Mouse (Mus musculus) kidney, adult 2 months (tissue): ENCODE data around the gene Prm2.

ENCODE experiments used
- CTCF ChIP-seq: fragments of 200-500 bp; conservative IDR thresholded peaks from 2 replicates; pipeline ENCODE4 v1.5.1; 2011; ENCODE audit warnings: low read depth, mild to moderate bottlenecking, control low read depth, low read length, moderate library complexity, mixed read lengths; ENCODE audit not compliant: insufficient read depth, insufficient read length
- POLR2A ChIP-seq: fragments of 200-500 bp; IDR thresholded peaks from one replicate; pipeline ENCODE4 v1.6.1; 2011; ENCODE audit warnings: low read depth, low read length, control low read depth

DNA sequence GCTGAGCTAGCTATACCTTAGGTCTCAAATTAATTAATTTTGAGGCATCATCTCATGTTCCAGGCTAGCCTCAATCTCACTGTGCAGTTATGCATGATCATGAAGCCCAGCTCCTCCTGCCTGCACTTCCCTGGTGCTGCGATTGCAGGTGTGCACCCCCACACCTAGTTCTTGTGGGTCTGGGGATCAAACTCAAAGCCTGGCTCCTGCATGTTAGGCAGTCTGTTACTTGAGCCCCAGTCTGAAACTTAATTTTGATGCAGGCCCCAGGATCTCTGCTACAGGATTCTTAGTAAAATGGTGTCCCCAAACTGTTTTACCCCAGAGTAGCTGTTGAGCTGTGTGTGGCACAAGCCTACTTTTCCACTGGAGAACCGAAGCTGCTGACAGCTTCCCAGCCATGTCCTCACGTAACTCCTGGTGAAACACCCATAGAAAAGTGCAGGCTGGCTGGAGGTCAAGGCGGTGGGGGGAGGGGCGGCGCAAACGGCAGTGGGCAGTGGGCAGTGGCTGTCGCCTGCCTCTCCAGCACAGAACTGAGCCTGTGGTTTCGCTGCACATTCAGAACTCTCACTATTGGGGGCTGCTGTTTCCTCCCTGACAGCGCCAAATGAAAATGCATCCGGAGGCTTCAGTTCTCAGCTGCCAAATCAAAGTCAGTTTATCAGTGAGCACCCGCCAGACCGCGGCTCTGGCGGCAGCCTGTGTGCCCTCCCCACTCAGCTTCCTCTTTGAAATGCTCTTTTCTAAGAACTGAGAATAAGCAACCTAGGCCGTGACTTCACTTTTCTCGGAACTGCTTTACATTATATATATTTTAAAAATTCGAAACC lies 47.8 kb upstream of the Prm2 start:
- TF ChIP-seq POLR2A: no peak
- TF ChIP-seq CTCF: no peak
